Mouse (Mus musculus): ENCODE measurements around the gene Gprc5c. TPM values are rescaled to one million over a fixed set of nuclear protein-coding genes. Genes with fewer than 3 reads are reported as not detected.

Gene Gprc5c
- polyA plus RNA-seq, 1 experiment from 2014 or later: 9.7 TPM

DNA sequence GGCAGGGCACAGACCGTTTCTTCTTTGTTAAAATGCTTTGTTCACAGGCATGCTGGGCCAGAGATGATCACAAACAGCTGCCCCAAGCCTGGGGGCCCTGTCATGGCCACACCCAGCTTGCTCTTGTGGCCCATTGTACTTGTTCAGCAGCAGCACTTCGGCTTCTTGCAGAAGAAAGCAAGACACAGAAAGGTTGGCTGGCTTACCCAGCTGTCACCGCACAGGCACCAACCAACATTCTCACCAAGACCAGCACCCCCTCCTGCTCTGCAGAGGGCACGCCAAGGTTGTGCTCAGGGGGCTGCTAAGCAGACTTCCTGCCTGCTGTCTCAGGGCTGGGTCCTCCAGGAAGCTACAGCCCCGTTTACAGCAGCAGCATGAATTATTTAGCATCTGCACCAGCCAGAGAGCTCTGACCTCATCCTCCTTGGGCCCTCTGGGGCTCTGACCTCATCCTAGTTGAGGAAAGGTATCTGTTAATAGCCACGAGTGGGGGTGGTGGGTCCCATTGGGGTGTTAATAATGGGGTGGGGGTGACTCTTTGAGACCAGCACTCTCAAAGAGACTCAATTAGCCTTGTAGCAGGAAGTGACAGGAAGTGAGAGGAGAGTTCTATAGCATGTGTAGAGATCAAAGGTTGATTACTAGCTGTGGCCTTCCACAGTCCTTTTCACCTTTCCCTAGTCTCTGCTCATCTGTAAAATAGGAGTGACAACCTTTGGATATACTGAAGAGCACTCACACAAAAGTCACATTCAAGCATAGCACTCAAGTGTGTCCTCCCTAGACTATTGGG lies 22.3 kb downstream of the Gprc5c start:
- WGBS: 16% methylated on average over 6 of the region's 6 CpGs
- no peak for ATAC-seq
- Histone ChIP-seq H3K27me3 (replicated peaks; ENCODE audit: control insufficient read depth, insufficient read depth, low read length) (no peaks in the 10 kb centered on the region), H3K9me3 (ENCODE audit: control insufficient read depth, low read length) (no peaks in the 10 kb centered on the region), H3K9ac (ENCODE audit: low read depth, low read length) (no peak overlapping the region), H3K4me1 (ENCODE audit: control insufficient read depth, insufficient read depth, low read depth, low read length) (peaks cover 3% of the 10 kb centered on the region), H3K27ac (ENCODE audit: low read depth, low read length) (no peak overlapping the region), H3K4me3 (ENCODE audit: low read length) (no peak overlapping the region), H3K36me3 (ENCODE audit: control insufficient read depth, insufficient read depth, low read length) (no peaks in the 10 kb centered on the region), H3K4me2 (ENCODE audit: low read length) (no peak overlapping the region)

DNA sequence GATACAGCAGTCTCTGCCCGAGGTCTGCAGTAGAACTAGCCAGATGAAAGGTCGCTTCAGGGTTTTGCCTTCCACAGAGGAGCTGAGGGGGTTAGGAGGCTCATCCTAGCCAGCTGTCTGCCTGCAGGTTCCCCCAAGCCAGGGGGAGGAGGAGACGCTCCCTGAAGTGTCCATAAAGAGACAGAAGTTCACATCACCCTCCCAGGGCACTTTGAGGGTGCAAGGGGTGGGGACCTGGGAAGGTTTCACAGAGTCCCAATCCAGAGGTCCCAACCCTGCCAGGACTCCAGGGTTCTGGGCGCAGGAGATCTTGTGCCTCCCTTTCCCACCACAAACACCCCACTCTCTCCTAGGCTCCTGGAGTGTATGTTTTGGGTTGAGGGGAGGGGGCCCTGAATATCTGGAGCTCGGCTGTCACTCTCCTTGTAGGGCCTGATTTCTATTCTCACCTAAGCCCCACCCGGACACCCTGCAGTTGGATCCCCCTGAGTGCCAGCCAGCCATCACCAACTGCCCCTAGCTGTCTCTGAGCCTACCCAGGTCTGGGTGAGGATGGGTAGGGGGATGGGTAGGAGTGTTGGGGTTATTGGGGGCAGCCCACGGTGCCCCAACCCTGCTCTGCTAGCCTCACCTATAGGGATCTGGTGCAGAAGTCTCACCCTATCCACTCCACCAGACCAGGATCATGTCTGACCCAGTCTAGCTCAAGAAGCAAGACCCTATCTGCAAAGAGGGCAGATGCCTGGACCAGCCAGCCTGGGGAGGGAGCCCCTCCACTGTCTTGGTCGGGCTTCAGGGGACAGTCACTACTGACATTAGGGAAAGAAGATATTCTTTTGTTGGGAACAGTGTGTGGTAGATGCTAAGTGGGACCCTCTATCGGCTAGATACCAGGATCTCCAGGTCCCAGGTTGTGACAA lies 23.5 kb downstream of the Gprc5c start:
- no peak overlapping the region for H3K4me3 ChIP-seq (ENCODE audit: low read length)
- H3K27ac ChIP-seq (ENCODE audit: low read depth, low read length): no peak overlapping the region
- H3K9me3 ChIP-seq (ENCODE audit: control insufficient read depth, low read length): no peaks in the 10 kb centered on the region
- H3K4me2 ChIP-seq (ENCODE audit: low read length): no peak overlapping the region
- H3K36me3 ChIP-seq (ENCODE audit: control insufficient read depth, insufficient read depth, low read length): no peaks in the 10 kb centered on the region
- H3K9ac ChIP-seq (ENCODE audit: low read depth, low read length): no peak overlapping the region
- ATAC-seq: no peak
- WGBS: 67% methylated on average over 9 of the region's 9 CpGs
- H3K27me3 ChIP-seq (replicated peaks; ENCODE audit: control insufficient read depth, insufficient read depth, low read length): no peaks in the 10 kb centered on the region
- H3K4me1 ChIP-seq (ENCODE audit: control insufficient read depth, insufficient read depth, low read depth, low read length): peaks cover 3% of the 10 kb centered on the region

- peaks cover 3% of the 10 kb centered on the region for H3K4me1 ChIP-seq (ENCODE audit: control insufficient read depth, insufficient read depth, low read depth, low read length)
- no peak for ATAC-seq
- no peaks in the 10 kb centered on the region for H3K36me3 ChIP-seq (ENCODE audit: control insufficient read depth, insufficient read depth, low read length)
- no peak overlapping the region for H3K27ac ChIP-seq (ENCODE audit: low read depth, low read length)
- no peak overlapping the region for H3K4me2 ChIP-seq (ENCODE audit: low read length)
- H3K9me3 ChIP-seq (ENCODE audit: control insufficient read depth, low read length): no peaks in the 10 kb centered on the region
- WGBS: 15% methylated on average over 9 of the region's 9 CpGs
- no peaks in the 10 kb centered on the region for H3K27me3 ChIP-seq (replicated peaks; ENCODE audit: control insufficient read depth, insufficient read depth, low read length)
- H3K4me3 ChIP-seq (ENCODE audit: low read length): no peak overlapping the region
- no peak overlapping the region for H3K9ac ChIP-seq (ENCODE audit: low read depth, low read length)
Observed at GRCm38 (mm10) chr11:114875301-114875801, 24.4 kb downstream of the Gprc5c start.

GRCm38 (mm10) chr11:114876176-114876575 lies 25.2 kb downstream of the Gprc5c start:
- no peak overlapping the region for H3K9ac ChIP-seq (ENCODE audit: low read depth, low read length)
- no peak overlapping the region for H3K4me3 ChIP-seq (ENCODE audit: low read length)
- no peaks in the 10 kb centered on the region for H3K9me3 ChIP-seq (ENCODE audit: control insufficient read depth, low read length)
- H3K4me2 ChIP-seq (ENCODE audit: low read length): no peak overlapping the region
- ATAC-seq: no peak
- H3K27me3 ChIP-seq (replicated peaks; ENCODE audit: control insufficient read depth, insufficient read depth, low read length): no peaks in the 10 kb centered on the region
- H3K36me3 ChIP-seq (ENCODE audit: control insufficient read depth, insufficient read depth, low read length): no peaks in the 10 kb centered on the region
- peaks cover 3% of the 10 kb centered on the region for H3K4me1 ChIP-seq (ENCODE audit: control insufficient read depth, insufficient read depth, low read depth, low read length)
- no peak overlapping the region for H3K27ac ChIP-seq (ENCODE audit: low read depth, low read length)
- 52% methylated on average over 7 of the region's 7 CpGs for WGBS

DNA sequence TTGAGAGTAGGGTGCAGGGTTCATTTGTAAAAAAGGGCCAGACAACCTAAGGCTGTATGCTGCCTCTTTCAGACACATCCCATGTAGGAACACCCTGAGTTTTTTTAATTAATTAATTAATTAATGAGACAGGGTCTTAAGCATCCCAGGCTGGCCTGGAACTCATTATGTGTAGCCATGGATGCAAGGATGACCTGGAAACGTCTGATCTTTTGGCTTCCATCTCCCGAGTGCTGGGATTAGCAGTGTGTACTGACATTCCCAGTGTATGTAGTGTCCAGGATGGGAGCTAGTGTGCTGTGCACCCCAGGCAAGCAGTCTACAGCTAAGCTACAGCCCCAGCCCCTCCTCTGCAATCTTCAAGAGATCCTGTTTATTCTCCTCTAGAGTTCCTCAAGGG lies 25.7 kb downstream of the Gprc5c start:
- no peaks in the 10 kb centered on the region for H3K27me3 ChIP-seq (replicated peaks; ENCODE audit: control insufficient read depth, insufficient read depth, low read length)
- no peak overlapping the region for H3K4me2 ChIP-seq (ENCODE audit: low read length)
- 48% methylated on average over 2 of the region's 2 CpGs for WGBS
- no peak overlapping the region for H3K4me3 ChIP-seq (ENCODE audit: low read length)
- H3K4me1 ChIP-seq (ENCODE audit: control insufficient read depth, insufficient read depth, low read depth, low read length): peaks cover 3% of the 10 kb centered on the region
- H3K9me3 ChIP-seq (ENCODE audit: control insufficient read depth, low read length): no peaks in the 10 kb centered on the region
- H3K27ac ChIP-seq (ENCODE audit: low read depth, low read length): no peak overlapping the region
- no peak overlapping the region for H3K9ac ChIP-seq (ENCODE audit: low read depth, low read length)
- ATAC-seq: no peak
- H3K36me3 ChIP-seq (ENCODE audit: control insufficient read depth, insufficient read depth, low read length): no peaks in the 10 kb centered on the region

DNA sequence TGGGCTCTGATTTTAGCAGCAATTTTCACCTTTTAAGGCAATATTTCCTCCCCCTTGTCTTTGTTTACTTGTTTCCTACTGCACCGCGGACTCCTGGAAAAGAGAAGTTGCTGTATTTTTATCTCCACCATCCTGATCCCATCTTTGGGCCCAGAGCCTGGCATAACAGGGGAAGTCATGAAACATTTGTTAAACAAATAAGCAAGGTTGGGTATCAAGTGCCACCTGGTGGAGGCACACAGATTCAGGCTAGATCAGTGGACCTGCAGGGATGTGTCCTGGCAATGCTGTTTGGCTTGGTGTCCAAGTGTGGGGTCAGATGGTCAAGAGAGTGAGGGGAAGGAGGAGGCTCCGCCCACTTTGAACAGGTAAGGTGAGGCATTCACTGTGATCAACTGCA lies 26.2 kb downstream of the Gprc5c start:
- H3K36me3 ChIP-seq (ENCODE audit: control insufficient read depth, insufficient read depth, low read length): no peaks in the 10 kb centered on the region
- H3K4me3 ChIP-seq (ENCODE audit: low read length): no peak overlapping the region
- H3K4me1 ChIP-seq (ENCODE audit: control insufficient read depth, insufficient read depth, low read depth, low read length): peaks cover 3% of the 10 kb centered on the region
- no peak overlapping the region for H3K27ac ChIP-seq (ENCODE audit: low read depth, low read length)
- no peaks in the 10 kb centered on the region for H3K9me3 ChIP-seq (ENCODE audit: control insufficient read depth, low read length)
- 70% methylated on average over 3 of the region's 3 CpGs for WGBS
- no peak for ATAC-seq
- no peak overlapping the region for H3K4me2 ChIP-seq (ENCODE audit: low read length)
- no peaks in the 10 kb centered on the region for H3K27me3 ChIP-seq (replicated peaks; ENCODE audit: control insufficient read depth, insufficient read depth, low read length)
- H3K9ac ChIP-seq (ENCODE audit: low read depth, low read length): no peak overlapping the region

GRCm38 (mm10) chr11:114879666-114880065 lies 28.7 kb downstream of the Gprc5c start:
- Histone ChIP-seq H3K9me3 (ENCODE audit: control insufficient read depth, low read length) (no peaks in the 10 kb centered on the region), H3K27ac (ENCODE audit: low read depth, low read length) (no peak overlapping the region), H3K4me3 (ENCODE audit: low read length) (no peak overlapping the region), H3K9ac (ENCODE audit: low read depth, low read length) (no peak overlapping the region), H3K27me3 (replicated peaks; ENCODE audit: control insufficient read depth, insufficient read depth, low read length) (no peaks in the 10 kb centered on the region), H3K4me1 (ENCODE audit: control insufficient read depth, insufficient read depth, low read depth, low read length) (no peaks in the 10 kb centered on the region), H3K4me2 (ENCODE audit: low read length) (no peak overlapping the region), H3K36me3 (ENCODE audit: control insufficient read depth, insufficient read depth, low read length) (no peaks in the 10 kb centered on the region)
- no peak for ATAC-seq
- WGBS: 79% methylated on average over 2 of the region's 2 CpGs

DNA sequence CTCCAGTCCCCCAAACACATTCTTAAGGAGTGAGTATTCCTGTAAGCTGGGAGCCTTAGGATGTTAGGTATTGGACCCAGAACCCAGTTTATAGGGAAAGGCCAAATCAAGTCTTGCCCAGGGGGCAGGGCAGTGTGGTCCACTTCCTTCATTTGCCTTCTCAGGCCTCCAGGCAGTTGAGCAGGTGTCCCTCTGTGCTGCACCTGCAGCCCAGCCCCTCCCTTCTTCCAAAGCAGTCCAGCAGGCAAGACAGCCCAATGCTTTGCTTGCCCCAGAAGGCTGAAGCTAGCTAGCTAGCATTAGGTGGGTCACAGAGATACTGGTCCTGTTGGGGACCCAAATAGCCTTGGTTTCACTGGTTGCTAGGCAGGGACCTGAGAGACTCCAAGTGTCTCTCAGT lies 29.2 kb downstream of the Gprc5c start:
- Histone ChIP-seq H3K4me1 (ENCODE audit: control insufficient read depth, insufficient read depth, low read depth, low read length) (no peaks in the 10 kb centered on the region), H3K36me3 (ENCODE audit: control insufficient read depth, insufficient read depth, low read length) (no peaks in the 10 kb centered on the region), H3K27ac (ENCODE audit: low read depth, low read length) (no peak overlapping the region), H3K4me3 (ENCODE audit: low read length) (no peak overlapping the region), H3K9me3 (ENCODE audit: control insufficient read depth, low read length) (no peaks in the 10 kb centered on the region), H3K27me3 (replicated peaks; ENCODE audit: control insufficient read depth, insufficient read depth, low read length) (no peaks in the 10 kb centered on the region), H3K9ac (ENCODE audit: low read depth, low read length) (no peak overlapping the region), H3K4me2 (ENCODE audit: low read length) (no peak overlapping the region)
- no peak for ATAC-seq

- WGBS: 0% methylated on average over 1 of the region's 1 CpGs
- ATAC-seq: no peak
- Histone ChIP-seq H3K9me3 (ENCODE audit: control insufficient read depth, low read length) (no peaks in the 10 kb centered on the region), H3K4me2 (ENCODE audit: low read length) (no peak overlapping the region), H3K4me1 (ENCODE audit: control insufficient read depth, insufficient read depth, low read depth, low read length) (no peaks in the 10 kb centered on the region), H3K9ac (ENCODE audit: low read depth, low read length) (no peak overlapping the region), H3K36me3 (ENCODE audit: control insufficient read depth, insufficient read depth, low read length) (no peaks in the 10 kb centered on the region), H3K27me3 (replicated peaks; ENCODE audit: control insufficient read depth, insufficient read depth, low read length) (no peaks in the 10 kb centered on the region), H3K4me3 (ENCODE audit: low read length) (no peak overlapping the region), H3K27ac (ENCODE audit: low read depth, low read length) (no peak overlapping the region)
Observed at GRCm38 (mm10) chr11:114880589-114880988, 29.6 kb downstream of the Gprc5c start.
